Mouse (Mus musculus) E14TG2a.4 (cell line): ENCODE results near the gene Sstr5.
A peak's percentile ranks its signal among the peaks of the same experiment; 100 is the strongest.

Experiments
- H3K27me3 ChIP-seq: 2 replicates; pipeline ENCODE4 v1.6.1; 2014; ENCODE audit warnings: low read length, control low read depth; ENCODE audit not compliant: insufficient read depth
- H3K36me3 ChIP-seq: 2 replicates; pipeline ENCODE4 v1.6.1; 2014; ENCODE audit warnings: low read length, control low read depth; ENCODE audit not compliant: insufficient read depth
- H3K4me1 ChIP-seq: replicated peaks from 2 replicates; pipeline ENCODE4 v1.6.1; 2014; ENCODE audit warnings: low read depth, low read length, control low read depth
- H3K4me3 ChIP-seq: replicated peaks from 2 replicates; pipeline ENCODE4 v1.5.1; 2014; ENCODE audit warnings: mild to moderate bottlenecking, low read length
- H3K9me3 ChIP-seq: 2 replicates; pipeline ENCODE4 v1.6.1; 2014; ENCODE audit warnings: low read length, control low read depth
- CTCF ChIP-seq: conservative IDR thresholded peaks from 2 replicates; pipeline ENCODE4 v1.5.1; 2014; ENCODE audit warnings: low read length
- NANOG ChIP-seq: IDR thresholded peaks from 2 replicates; pipeline ENCODE4 v1.6.1; 2014; ENCODE audit warnings: borderline replicate concordance, low read length, mixed read lengths
- POU5F1 ChIP-seq: IDR thresholded peaks from 2 replicates; pipeline ENCODE4 v1.6.1; 2014; ENCODE audit warnings: low read length, borderline replicate concordance

Sstr5 gene

DNA sequence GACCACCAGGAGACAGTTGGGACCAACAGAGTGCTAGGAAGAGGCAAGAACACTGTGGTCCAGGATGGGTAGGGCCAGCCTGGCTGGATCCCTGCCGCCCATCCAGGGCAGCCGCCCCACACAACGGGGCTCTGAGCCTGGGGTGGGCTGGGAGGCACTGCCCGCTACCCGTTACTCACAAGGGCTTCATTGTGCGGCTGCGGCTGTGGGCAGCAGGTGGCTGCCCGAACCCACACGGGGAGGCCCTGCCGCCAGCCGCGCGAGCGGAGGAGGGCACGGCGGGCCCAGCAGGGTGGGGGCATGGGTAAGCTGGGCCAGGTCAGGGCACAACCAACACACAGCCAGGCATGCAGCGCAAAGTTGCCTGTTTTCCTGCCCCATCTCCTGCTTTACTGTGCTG is 21.1 kb upstream of the Sstr5 start:
- TF ChIP-seq POU5F1 (no peak), CTCF (no peak), NANOG (no peak)
- no peaks in the 10 kb centered on the region for H3K36me3 ChIP-seq
- H3K27me3 ChIP-seq: peaks cover 29% of the 10 kb centered on the region
- no peaks in the 10 kb centered on the region for H3K9me3 ChIP-seq
- peak overlapping the region; percentile 69 for H3K4me3 ChIP-seq
- peaks cover 7% of the 10 kb centered on the region for H3K4me1 ChIP-seq

DNA sequence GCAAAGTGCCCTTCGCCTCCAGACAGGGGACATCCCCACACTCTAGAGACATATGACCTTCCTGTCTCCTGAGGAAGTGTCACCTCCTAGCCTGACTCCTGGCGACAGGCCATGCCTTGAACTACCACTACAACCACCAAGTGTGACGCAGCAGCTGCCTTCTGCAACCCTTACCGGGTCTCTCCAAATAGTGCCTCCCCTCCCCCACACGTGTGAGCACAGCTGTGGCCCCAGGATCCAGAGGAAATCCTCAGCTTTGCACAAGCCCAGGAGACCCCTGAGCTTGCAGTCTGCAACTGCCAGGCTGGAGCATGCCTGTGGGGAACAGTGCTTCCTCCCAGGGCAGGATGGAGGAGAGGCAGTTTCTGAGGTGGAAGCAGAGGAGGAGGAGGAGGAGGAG is 19.2 kb upstream of the Sstr5 start:
- H3K27me3 ChIP-seq: peaks cover 26% of the 10 kb centered on the region
- no peak for TF ChIP-seq POU5F1
- no peak for TF ChIP-seq NANOG
- TF ChIP-seq CTCF: no peak

DNA sequence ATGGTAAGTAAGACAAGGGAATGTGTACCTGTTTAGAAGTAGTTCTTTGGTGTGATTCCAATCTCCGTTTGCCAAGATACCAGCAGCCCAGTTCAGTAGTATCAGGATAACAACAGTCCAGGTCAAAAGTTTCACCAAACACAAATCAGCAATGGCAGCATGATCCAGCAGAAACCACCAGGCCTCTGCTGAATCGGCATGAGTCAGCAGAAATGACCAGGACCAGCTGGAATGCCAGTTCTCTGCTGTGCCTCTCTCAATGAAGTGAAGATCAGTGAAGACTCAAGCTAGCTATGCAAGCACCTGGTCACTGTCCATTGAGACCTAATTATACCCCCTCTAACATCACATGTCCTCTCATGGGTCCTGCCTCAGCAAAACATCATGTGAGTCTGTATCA is 17.0 kb upstream of the Sstr5 start:
- H3K9me3 ChIP-seq: no peaks in the 10 kb centered on the region
- no peaks in the 10 kb centered on the region for H3K36me3 ChIP-seq
- H3K27me3 ChIP-seq: peaks cover 24% of the 10 kb centered on the region
- TF ChIP-seq POU5F1 (no peak), NANOG (no peak), CTCF (no peak)
- peaks cover 7% of the 10 kb centered on the region for H3K4me1 ChIP-seq
- H3K4me3 ChIP-seq: no peak overlapping the region

More for the DNA sequence above, 19.2 kb upstream of the Sstr5 start:
- Histone ChIP-seq H3K9me3 (no peaks in the 10 kb centered on the region), H3K4me1 (peaks cover 7% of the 10 kb centered on the region), H3K36me3 (no peaks in the 10 kb centered on the region), H3K4me3 (no peak overlapping the region)

GRCm38 (mm10) chr17:25511876-25512275 is 14.8 kb upstream of the Sstr5 start:
- Histone ChIP-seq H3K27me3 (peaks cover 10% of the 10 kb centered on the region; the same call in 1 of the 2 replicates), H3K36me3 (no peaks in the 10 kb centered on the region), H3K4me1 (peaks cover 12% of the 10 kb centered on the region; the same call in 1 of the 2 replicates), H3K9me3 (no peaks in the 10 kb centered on the region), H3K4me3 (no peak overlapping the region)
- TF ChIP-seq POU5F1 (no peak), NANOG (no peak), CTCF (no peak)

GRCm38 (mm10) chr17:25510074-25510830 is 13.2 kb upstream of the Sstr5 start:
- no peaks in the 10 kb centered on the region for H3K36me3 ChIP-seq
- peaks cover 7% of the 10 kb centered on the region; the same call in 1 of the 2 replicates for H3K27me3 ChIP-seq
- TF ChIP-seq POU5F1: no peak
- no peak for TF ChIP-seq CTCF
- TF ChIP-seq NANOG: no peak
- peaks cover 12% of the 10 kb centered on the region; the same call in 1 of the 2 replicates for H3K4me1 ChIP-seq
- H3K4me3 ChIP-seq: no peak overlapping the region
- H3K9me3 ChIP-seq: no peaks in the 10 kb centered on the region

DNA sequence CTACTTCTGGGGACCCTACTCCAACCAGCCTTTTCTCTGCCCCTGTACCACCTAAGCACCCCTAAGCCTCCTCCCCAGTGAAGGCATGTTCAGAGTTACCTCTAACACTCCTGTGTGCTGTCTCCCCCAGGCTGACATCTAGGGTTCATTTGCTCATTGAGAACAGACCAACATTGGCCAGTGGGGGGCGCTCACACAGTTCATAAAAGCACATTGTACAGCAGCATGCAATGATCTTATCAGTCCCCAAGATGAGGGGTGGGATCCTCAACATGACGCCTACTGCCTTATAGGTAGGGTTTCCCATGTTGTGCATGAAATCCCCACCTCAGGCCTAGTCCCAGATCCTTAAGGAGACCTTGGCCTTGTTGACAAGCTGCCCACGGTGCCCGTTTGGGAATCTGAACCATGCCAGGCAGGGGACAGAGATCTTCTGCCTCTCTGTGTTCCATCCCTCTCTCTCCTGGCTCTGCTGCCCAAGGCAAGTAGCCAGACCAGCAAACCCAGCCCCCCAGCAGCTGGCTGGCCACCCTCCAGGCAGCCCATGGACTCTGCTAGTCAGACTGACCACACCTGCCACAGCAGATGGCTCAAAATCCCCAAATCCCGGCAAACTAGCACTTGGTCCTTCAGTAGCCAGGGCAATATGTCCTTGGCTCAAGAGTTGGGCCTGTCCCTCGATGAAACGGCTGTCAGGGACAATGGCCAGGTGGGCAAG is 11.9 kb upstream of the Sstr5 start:
- Histone ChIP-seq H3K9me3 (no peaks in the 10 kb centered on the region), H3K4me1 (peaks cover 7% of the 10 kb centered on the region; the same call in 1 of the 2 replicates), H3K4me3 (no peak overlapping the region), H3K27me3 (peaks cover 7% of the 10 kb centered on the region; the same call in 1 of the 2 replicates), H3K36me3 (no peaks in the 10 kb centered on the region)
- TF ChIP-seq POU5F1: no peak
- peak; percentile 56 for TF ChIP-seq CTCF

DNA sequence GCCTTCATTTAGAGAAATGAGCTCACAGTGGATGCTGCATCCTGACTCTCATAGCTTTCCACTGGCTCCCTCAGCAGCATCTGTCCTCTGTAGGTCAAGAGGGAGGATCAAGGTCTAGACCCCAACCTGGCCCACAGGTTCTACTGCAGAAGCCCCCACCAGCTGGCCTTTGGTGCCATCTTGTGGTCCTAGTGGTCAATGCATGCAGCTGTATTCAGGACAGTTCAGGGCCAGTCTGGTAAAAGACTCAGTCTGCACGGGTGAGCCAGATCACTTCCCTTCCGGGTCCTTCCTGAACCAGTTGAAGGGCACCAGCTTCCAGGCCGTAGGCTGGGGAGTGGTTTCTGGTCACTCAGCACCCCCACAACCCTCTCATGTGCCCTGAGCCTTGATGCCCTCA is 10.7 kb upstream of the Sstr5 start:
- TF ChIP-seq POU5F1 (no peak), CTCF (peak; percentile 52)
- H3K36me3 ChIP-seq: no peaks in the 10 kb centered on the region

GRCm38 (mm10) chr17:25502599-25502998 is 5.5 kb upstream of the Sstr5 start:
- TF ChIP-seq NANOG (no peak), POU5F1 (no peak), CTCF (no peak)
- H3K4me3 ChIP-seq: no peak overlapping the region
- H3K27me3 ChIP-seq: peaks cover 29% of the 10 kb centered on the region
- H3K4me1 ChIP-seq: peaks cover 1% of the 10 kb centered on the region
- no peaks in the 10 kb centered on the region for H3K9me3 ChIP-seq
- H3K36me3 ChIP-seq: no peaks in the 10 kb centered on the region

More for the DNA sequence above, 10.7 kb upstream of the Sstr5 start:
- H3K9me3 ChIP-seq: no peaks in the 10 kb centered on the region
- H3K4me3 ChIP-seq: no peak overlapping the region
- 0 out of 2 replicates have a peak, but pooled peaks cover 6% of the 10 kb centered on the region for H3K4me1 ChIP-seq
- peaks cover 5% of the 10 kb centered on the region; the same call in 1 of the 2 replicates for H3K27me3 ChIP-seq
